Mouse (Mus musculus): Measurements from ENCODE around the gene Arl6ip6. TPM values are rescaled to one million over a fixed set of nuclear protein-coding genes. Genes with fewer than 3 reads are reported as not detected.

Gene Arl6ip6
- 58.1 and 59.0 TPM in 2 replicates for polyA plus RNA-seq (2015; fragmentation: Nextera tagmentation; extraction: Ambion mirVana)

DNA sequence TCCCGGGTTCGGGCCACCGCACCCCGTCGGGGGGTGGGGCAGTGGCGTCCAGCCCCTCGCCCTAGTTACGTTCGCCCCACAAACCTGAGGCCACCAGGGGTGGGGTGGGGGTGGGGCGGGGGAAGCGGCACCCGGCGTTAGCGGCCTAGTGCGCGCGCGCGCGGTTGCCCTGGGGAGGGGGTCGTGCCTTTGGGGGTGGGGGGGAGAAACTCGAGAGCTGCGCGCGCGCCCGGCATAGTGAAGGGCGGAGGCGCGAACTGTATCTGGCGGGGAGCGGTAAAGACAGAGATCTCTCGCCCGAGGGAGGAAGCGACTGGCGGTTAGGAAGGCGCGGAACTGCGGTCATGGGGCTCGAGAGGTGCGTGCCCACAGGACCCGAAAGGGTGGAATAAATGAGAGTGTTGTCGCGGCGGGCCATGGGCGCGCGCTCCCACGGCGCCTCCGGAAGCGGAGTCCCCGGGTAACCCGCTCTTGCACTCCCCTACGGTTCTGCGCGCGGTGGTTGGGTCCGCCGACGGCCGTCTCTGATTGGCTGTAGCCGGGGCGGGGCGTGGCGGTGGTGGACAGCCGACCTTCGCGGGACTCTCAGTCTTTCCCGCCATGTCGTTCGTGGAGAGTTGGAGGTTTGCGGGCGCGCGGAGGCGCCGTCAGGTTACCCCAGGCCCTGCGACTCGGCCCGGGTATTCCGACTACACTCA, at the start of gene Arl6ip6:
TSS of gene Arl6ip6 (plus strand) at position 204 of the 698 bp plus-strand sequence.
- DNase-seq (ENCODE audit: low spot score): peak; percentile 96

DNA sequence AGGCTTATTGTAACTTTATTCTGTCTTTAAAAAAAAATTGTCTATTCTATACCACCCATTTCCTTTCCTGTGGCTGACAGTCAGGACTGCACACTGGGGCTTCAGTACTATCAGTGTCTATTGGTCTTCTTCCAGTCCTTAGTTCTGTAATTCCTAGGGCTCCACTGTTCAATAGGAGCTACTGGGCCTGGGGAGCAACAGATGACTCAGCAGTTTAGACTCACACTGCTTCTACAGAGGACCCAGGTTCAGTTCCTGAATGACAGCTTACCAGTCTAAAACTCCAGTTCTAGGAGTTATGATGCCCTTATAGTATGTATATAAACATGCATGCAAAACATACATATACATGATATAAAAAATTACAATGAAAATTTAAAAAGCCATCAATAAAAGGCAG, 44.7 kb upstream of the Arl6ip6 start:
- DNase-seq (ENCODE audit: low spot score): no peak

DNA sequence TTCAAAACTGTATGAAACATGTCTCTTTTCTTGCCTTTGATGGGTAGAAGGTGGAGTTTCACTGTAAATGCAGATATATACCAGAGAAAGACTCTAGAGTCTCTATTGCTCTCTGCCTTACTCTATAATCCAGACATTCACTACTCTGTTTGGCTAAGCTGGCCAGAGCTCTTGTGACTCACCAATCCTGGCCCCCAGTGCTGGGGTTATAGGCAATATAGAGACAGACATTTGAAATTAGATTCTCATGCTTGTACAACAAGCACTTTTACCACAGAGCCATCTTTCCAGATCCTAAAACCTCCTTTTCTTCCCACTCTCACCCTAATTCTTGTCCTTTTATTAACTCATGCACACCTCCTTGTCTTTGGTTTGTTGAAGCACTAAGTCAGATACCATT, 17.6 kb upstream of the Arl6ip6 start:
- DNase-seq (ENCODE audit: low spot score): no peak

DNA sequence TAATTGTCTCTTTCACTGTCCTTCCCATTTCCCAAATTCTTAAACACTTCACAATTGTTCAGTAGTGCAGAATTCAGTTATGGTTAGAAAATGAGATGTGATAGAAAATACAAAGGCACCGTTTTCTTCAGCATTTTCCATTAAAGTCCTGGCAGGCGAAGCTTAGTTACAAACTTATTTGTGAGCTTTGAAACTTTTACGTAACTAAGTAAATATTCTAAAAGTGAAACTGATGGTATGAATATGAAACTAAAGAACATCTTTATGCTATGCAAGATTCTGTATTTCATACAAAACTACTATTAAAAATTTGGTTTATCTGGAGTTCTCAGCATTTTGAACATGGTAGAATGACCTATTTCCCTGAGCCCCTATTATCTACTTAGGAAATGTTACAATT, 12.6 kb upstream of the Arl6ip6 start:
- DNase-seq (ENCODE audit: low spot score): no peak

DNA sequence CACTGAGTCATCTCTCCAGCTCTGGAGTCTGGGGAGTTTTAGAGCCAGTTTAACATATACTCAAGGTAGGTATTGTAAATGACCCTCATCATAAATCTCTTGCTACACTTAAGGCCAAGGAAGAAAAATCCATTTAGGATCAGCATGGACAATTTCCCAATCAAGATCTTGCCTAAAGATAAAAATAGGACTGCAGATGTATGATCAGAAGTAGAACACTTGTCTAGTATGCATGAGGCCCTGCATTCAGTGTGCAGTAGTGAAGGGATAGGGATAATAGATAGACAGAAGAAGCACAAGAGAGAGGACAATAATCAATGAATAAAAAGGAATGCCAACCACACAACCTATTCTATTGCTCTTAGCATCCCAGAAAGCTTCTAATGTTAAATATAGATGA, 11.7 kb upstream of the Arl6ip6 start:
- DNase-seq (ENCODE audit: low spot score): no peak

DNA sequence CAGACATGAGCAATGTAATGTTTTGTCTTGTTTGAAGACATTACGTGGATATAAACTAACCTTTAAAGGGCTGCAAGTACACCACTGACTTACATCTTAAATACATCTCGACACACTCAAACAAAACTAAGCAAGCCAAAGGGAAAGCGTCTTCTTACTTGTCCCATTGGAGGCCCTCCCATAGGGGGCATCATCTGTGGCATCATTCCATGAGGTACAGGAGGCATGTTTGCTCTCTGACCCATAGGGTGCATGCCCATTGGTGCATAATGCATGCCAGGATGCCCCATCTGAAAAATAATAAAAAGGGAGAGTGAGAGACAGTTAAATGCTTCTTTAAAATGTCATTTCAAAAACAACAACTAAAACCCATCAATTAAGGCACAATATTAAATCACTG, 1.7 kb upstream of the Arl6ip6 start:
- peak; percentile 16 for DNase-seq (ENCODE audit: low spot score)

GRCm38 (mm10) chr2:53190684-53191511, 628 bp upstream of the Arl6ip6 start, which contains the start of gene Prpf40a:
Prpf40a (minus strand) TSS chr2:53191284.
- peak; percentile 99 for DNase-seq (ENCODE audit: low spot score)

- peak; percentile 20 for DNase-seq (ENCODE audit: low spot score)
Observed at GRCm38 (mm10) chr2:53192386-53192785, 860 bp downstream of the Arl6ip6 start.

DNA sequence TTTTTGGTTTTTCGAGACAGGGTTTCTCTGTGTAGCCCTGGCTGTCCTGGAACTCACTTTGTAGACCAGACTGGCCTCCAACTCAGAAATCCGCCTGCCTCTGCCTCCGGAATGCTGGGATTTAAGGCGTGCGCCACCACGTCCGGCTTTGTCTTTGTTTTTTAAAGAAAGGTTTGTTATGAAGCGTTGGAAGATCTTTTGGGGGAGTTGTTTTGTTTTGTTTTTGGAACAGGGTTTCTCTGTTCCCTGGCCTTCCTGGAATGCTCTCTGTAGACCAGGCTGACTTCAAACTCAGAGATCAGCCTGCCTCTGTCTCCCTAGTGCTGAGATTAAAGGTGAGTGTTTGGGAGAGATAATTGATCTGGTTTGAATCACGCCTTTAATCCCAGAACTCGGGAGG, 4.9 kb downstream of the Arl6ip6 start:
- DNase-seq (ENCODE audit: low spot score): no peak

GRCm38 (mm10) chr2:53199203-53199602, 7.7 kb downstream of the Arl6ip6 start:
- no peak for DNase-seq (ENCODE audit: low spot score)

DNA sequence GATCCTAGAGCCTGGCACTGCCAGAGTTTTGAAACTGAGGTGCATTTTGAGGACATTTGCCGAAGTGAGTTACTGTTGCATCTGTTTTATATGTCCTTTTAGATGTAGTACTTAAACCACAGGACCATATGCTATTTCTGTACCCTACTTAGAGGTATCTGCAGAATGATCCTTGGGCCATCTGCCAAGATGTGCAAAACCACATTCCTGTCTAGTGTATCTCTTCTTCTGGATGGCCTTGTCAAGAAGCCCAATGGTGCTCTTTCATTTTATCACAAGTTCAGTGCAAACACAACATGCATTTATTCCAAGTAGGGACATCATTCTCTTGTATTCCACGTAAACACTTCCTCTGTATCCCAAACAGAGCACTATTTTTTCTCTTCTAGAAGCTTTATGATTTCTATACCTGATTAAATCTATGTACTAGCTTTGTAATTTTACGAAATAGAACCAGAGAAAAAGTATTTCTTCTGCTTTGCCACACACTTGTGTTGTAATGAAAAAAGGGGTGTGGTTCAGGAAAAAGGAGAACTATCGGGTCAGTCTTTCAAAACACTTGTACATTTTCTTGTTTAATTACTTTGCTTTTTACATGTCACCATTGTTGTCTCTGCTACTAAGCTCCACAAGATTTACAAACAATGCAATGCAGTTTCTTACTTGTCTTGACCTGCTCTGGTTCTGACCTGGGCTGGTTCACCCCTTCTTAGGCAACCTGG, 8.8 kb downstream of the Arl6ip6 start:
- no peak for DNase-seq (ENCODE audit: low spot score)

GRCm38 (mm10) chr2:53204373-53205274, 13.1 kb downstream of the Arl6ip6 start:
- DNase-seq (ENCODE audit: low spot score): peak; percentile 40

GRCm38 (mm10) chr2:53206749-53207148, 15.2 kb downstream of the Arl6ip6 start:
- DNase-seq (ENCODE audit: low spot score): no peak

- DNase-seq (ENCODE audit: low spot score): no peak
Observed at GRCm38 (mm10) chr2:53213493-53213892, 22.0 kb downstream of the Arl6ip6 start.

GRCm38 (mm10) chr2:53222242-53222641, 30.7 kb downstream of the Arl6ip6 start:
- no peak for DNase-seq (ENCODE audit: low spot score)

- no peak for DNase-seq (ENCODE audit: low spot score)
Observed at GRCm38 (mm10) chr2:53256982-53257381, 65.5 kb downstream of the Arl6ip6 start.

Other genes with a start within 250 kb of the Arl6ip6 start
- 205 and 215 TPM in 2 replicates for gene Prpf40a, start 442 bp upstream of the Arl6ip6 start, polyA plus RNA-seq (2015; fragmentation: Nextera tagmentation; extraction: Ambion mirVana)